Mouse (Mus musculus) layer of hippocampus, adult 11-12 months (tissue): ENCODE measurements around the gene Mettl13.

ENCODE experiments used
- DNase-seq: peaks from one replicate; pipeline ENCODE4 v3.0.0; 2022; ENCODE audit warnings: low spot score

Gene Mettl13

DNA sequence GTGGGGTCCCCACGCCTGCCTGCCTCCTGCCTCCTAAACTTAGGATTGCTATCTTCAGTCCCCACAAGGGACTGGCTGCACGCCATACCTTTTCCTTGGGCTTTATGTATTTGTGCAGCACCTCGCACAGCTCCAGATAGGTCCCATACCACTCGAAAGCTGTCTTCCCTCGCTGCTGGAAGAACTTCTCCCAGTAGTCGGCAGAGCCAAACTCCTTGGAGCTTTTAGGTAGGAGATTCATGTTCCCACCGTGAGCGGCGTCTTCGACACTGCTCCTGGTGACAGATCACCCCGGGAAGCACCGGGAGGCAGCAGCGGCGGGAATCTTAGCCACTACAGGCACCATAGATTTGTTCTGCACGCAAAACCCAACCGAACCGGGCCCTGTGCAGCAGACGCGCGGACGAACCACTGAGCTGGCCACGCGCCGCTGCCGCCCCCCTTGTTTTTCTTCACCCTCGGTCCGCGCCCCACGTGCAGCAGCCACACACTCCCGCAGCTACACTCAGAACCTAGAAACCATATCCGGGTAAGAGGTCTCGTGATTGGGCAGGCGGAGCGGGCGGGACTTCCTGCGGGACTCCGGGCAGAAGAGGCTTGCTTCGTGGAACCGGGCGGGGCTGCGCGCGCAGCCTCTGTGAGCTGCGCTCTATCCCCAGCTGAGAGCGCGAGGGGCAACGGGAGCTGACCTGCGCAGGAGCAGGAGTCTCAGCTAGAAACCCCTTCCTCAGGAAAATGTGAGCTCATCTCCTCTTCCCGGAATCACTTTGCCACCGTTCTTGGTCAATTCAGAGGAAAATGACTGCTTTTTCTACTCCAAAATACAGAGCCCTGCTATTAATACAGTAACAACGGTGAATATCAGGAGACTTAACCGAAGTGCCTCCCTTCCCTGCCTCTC is at the start of gene Mettl13:
Mettl13 (minus strand) TSS at position 536 of the 901 bp plus-strand sequence.
- peak; percentile 89 for DNase-seq

DNA sequence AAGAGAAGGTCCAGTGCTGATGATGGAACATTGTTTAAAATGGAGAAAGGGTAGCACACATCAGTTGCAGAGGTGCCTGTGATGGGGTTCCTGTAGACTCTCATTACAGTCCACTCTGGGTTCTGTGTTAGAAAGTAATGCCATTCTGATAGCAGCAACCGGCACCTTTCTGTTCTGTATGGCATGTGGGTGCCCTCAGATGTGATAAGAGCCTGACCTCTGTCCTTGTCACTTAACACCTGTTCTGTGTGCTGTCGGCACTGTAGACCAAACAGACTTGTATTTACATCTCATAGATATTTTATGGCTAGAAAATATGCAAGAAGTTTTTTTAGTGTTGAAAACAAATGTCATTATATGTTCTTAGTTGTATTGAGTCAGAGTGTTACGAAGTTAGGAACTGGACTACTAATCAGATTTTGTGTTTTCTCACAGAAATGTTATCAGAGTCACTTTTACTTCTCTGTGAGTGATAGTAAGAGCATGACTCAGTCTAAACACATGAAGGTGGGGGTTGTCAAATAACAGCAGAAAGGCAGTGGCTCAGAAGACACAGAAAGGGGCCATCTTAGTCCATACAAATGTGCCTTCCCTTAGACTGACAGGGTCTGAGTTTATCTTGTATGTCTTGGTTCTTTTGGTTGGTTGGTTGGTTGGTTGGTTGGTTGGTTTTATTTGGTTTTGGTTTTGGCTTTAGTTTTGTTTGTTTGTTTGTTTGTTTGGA is 49.2 kb upstream of the Mettl13 start:
- DNase-seq = no peak

DNA sequence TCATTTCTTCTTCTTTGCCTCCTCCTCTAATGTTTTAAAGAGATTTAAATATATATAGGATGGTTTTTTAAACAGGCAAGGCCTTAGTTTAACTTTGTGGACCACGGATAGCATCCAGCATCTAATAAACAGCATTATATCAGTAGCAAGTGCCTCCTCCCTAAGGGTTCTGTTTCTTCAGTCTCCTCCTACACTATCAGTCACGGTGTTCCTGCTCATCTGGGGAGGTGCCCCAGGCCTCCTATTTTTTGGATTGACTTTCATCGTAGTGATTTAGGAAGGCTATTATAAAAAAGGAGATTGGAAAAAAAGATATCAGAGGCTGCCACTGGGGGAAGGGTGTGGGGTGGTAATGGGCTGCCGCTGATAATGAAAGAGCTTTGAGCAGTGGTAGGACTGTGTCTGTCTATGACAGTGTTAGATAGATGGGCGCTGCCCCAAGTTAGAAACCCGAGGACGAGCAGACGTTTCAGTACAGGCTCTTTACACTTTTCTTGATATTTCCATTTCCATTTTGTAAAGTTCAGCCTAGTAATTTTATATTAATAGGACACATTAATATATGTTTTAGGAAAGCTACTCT is 42.2 kb upstream of the Mettl13 start:
- DNase-seq = no peak

DNA sequence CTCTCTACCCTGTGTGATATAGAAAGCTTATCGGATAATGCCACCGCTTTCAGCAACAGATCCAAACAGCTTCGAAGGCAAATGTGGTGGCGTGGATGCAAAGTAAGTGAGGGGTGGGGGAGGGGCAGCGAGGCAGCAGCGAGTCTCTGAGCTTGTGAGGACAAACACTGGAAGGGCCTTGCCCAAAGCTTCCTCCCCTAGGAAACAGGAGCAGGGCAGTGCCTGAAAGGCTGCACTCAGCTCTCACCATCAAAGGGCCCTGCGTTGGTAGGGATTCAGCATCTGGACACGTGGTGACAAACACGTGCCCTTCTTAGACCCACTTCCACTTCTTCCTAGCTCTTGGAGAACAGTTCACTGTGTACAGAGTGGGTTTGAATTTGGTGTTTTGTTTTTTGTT is 41.1 kb upstream of the Mettl13 start:
- no peak for DNase-seq

DNA sequence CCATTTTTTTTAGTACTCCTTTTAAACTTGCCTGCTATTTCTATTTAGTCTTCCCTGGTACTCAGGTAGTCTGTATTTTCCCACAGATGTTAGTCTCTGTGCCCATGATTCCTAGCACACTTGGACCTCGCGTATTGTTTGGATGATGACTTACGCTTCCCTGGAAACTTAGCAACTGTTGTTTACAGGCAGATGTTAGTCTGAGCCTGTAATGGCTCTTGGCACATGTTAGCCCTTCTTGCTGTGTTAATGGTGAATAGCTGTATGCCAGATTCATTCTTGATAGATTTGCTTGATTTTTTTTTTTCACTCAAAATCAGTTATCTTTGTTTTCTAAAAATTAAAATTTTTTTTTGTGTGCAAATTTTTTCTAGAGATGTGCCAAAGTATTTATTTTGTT is 40.3 kb upstream of the Mettl13 start:
- no peak for DNase-seq

DNA sequence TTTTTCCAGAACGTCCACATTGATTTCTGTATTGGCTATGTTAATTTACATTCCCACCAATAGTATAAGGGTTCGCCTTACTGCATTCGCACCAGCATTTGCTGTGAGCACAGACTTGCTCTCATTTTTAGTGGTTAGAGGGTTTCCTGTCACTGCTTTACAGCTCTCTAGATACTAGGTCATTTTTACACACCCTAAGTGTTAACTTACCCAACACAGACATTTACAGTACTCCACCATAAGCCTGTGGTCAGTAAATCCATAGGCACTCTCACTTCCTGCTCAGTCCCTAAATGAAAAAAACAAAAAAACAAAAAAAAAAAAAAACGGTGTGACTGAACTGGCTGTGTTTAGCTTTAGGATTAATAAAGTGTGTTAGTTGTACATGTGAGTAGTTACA is 37.9 kb upstream of the Mettl13 start:
- no peak for DNase-seq

DNA sequence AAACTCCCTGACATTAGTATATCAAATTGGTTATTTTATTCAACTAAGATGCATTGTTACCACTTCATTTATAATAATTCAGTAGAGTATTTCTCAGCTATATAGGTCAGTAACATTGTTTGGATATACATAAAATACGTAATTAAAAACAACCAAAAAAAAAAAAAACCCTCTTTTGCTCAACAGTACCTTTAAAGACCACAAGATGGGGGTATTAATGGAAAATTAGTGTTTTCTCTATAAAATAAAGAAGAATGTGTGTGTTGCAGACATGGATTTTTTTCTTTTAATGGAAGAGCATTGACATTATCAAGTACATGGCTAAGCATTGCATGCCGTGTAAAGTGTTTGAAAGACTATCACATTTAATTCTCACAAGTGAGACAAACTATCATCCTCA is 34.5 kb upstream of the Mettl13 start:
- DNase-seq = no peak

DNA sequence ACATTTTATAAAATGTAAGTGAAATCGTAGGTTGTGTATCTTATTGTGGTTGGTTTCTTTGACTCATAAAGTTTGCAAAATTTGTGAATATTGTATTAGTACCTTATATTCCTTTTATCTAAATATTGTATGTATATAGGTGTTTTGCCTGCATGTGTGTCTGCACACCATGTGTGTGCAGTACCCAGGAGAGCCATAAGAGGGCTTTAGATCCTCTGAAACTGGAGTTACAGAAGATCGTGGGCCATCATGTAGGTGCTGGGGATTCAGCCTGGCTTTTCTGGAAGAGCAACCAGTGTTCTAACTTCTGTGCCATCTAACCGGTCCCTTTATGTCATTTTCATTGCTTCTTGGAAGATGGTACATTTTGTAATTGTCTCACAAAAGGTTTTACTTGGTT is 26.7 kb upstream of the Mettl13 start:
- no peak for DNase-seq

DNA sequence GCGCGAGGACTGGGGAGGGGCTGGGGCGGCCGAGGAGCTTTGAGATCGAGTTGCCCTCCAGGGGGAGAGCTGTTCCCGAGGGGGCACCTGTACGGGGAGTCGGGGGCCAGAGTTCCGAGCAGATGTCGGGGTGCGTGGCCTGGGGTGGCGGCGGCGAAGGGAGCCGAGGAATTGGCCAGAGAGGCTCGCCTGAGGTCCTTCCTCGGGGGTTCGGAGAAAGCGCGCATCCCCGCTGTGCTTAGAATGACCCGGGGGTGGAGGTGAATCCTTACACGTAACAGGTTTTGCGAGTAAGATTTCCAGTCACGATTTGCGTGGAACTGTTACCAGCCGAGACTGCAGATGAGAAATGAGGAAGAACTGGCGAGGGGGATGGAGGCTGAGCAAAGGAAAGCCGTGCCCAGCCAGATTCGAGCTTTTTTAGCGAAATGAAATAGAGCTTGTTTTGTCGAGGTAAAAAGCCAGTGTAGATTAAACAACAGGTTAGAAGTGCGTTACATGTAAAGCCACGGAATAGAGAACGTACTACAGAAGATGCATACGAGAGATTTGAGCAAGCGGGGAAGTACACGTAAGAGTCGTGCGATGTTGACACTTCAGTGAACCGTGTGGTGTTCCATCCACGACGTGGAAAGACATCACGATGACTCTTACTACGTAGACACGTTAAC is 22.7 kb upstream of the Mettl13 start:
- peak; percentile 45 for DNase-seq

DNA sequence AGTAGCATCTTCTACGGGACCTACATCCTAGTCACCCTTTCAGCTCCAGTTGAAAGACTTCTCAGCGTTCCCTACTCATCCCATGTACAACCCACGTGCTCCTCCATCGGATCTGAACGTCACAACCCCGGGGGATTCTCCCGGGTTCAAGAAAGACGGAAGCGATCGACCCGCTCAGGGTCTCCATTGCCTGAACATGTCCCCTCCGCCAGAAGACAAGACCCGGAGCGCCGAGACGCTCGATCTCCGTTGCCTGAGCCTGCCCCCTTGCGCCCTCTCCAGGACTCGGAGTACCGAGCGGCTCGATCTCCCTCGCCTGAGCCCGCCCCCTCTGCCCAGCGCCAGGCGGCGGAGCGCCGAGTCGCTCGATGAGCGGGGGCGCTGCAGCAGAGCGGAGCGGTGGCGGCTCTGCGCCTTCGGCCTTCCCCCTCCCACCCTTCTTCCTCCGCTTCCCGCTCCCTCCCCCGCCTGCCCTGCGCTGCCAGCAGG is 22.0 kb upstream of the Mettl13 start, which contains the start of gene Vamp4:
Vamp4 (plus strand) TSS at position 256 of the 489 bp plus-strand sequence.
- peak; percentile 89 for DNase-seq

DNA sequence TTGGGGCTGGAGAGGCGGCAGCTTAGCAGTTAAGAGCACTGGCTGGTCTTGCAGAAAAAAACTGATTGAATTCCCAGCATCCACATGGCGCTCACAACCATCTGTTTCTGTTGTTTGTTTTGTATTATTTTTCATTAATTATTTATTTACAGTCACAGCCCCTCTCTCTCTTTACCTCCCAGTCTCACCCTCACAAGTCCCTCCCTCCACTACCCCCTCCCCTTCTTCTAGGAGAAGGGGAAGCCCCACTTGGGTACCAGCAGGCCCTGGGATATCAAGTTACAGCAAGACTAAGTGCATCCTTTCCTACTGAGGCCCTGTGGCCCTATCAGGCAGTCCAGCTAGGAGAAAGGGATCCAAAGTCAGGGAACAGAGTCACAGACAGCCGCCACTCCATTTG is 19.0 kb upstream of the Mettl13 start:
- DNase-seq = no peak

DNA sequence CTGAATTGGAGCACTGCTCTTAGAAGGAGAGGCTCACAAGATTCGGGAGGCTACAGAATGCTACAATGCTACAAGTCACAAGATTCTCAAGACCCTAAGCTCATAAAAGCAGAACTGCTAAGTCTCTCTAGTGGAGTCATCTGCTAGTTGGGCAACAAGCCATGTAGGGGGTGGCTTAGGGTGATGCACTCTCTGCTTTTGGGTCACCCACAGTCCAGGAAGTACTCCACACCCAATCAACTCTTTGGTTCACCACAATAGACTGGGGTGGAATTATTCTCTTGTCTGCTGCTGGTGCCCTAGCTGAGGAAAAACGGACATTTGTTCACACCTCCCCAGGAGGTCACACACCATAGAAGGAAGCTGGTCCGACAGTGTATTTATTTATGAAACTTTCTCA is 16.6 kb upstream of the Mettl13 start:
- no peak for DNase-seq

DNA sequence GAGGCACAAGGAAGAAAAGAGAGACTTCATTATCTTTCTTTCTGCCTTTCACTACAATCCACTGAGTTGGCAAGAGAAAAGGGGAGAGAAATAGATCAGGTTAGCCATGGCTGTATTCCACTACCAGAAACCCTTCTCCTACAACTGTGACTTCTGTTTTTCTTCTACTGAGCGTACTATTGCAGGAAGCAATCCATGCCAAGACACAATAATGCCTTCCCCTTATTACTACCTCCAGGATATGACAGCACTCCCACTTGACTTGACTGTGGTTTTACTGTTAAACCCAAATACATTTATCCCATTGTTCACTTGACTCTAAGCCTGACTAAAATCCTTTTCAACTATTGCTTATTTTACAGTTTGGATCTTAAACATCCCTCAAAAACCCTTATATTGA is 14.9 kb upstream of the Mettl13 start:
- DNase-seq = no peak

DNA sequence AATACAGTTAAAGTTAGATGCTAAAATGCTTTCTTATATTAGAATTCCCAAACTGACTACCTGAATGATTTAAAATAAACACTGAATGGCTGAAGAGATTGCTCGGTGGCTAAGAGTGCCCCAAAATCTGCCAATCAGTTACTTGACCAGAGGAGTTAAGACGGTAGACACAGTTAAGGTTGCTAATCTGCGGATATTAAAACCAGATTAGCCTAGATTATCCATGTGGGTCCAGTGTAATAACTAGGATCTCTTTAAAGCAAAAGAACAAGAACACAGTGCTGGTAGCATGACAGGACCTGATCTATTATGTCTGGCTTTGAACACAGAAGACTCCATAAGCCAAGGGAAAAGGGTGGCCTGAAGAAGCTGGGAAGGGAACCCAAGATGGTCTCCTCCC is 5.8 kb upstream of the Mettl13 start:
- DNase-seq = no peak

DNA sequence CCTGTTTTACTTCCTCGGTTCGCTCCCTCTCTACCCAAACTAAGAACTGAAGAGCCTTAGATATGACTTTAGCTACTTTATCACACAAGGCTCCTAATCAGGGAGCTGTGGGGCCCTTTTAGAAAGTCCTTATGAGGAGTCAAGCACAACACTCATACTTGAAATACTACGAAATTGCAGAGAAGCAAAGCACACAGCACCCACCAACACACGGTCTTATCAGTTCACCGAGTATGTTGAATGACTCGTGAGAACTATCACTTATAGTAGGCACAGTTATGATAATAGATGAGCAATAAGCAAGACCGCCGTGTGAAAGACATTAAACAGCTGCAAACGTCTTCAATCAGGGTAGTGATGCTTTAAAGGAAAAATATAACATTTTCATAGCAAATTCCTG is 4.6 kb upstream of the Mettl13 start:
- DNase-seq = no peak

DNA sequence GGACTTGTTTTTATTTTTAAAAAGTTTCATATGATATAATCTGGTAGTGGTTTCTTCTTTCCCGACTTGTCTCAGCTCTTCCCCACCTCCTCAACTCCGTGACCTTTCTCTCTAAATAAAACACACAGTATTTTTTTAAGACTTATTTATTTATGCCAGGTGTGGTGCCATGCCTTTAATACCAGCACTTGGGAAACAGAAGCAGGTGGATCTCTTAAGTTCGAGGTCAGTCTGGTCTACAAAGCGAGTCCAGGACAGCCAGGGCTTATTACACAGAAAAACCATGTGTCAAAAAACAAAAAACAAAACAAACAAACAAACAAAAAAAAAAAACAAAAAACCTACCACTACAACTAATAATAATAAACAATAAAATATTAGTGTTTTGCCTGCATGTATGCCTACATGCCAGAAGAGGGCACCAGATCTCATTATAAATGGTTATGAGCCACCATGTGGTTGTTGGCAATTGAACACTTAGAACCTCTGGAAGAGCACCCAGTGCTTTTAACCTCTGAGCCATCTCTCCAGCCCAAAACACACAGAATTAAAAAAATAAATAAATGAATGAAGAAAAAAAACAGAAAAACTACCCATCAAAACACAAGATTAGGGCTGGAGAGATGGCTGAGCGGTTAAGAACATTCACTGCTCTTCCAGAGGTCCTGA is 1.4 kb upstream of the Mettl13 start:
- no peak for DNase-seq

DNA sequence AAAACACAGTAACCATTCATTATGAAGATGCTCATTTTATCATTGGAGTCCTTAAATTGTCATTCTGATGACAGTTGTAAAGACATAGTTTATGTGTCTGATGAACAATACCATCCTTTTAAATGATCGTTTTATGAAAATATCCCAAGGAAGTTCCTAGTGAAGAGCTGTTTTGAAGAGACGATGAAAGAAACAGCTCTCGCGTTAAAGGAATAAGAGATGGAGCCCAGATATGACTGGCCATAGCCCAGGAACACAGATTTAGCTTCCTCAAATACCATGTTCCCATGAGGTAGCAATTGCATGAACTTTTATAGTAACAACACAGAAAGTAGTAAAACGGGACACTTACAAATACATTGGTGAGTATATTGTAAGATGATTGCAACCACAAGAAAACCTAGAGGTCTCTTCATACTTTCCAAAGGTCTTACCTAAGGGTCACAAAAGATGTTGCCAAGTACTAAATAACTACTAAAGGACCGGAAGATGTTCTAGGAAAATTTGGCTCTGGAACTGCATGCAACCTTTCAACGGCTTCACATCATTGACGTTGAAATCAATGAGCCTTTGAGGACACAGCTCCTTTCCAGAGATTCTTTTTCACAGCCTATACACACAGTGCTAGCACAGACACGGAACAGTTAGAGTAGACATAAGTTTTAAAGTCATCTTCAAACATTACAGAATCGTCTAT is 714 bp upstream of the Mettl13 start:
- no peak for DNase-seq

DNA sequence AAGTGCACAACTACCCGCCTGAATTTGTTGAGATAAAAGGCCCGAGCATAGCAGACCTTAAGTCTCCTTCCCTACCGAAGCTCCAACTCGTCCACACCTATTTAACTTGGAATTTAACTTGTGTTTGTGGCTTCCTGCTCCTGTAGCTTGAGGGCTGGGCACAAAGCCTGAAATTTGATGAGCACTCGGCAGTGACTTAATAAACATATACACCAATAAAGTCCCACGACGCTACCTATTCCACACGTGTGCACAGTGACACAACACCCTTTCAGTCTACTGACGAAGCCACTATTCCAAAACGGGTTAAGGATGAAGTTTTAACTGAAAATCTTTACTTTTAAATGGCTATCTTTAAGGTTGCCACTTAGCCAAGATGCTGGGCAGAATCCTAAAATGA is 744 bp downstream of the Mettl13 start:
- no peak for DNase-seq

DNA sequence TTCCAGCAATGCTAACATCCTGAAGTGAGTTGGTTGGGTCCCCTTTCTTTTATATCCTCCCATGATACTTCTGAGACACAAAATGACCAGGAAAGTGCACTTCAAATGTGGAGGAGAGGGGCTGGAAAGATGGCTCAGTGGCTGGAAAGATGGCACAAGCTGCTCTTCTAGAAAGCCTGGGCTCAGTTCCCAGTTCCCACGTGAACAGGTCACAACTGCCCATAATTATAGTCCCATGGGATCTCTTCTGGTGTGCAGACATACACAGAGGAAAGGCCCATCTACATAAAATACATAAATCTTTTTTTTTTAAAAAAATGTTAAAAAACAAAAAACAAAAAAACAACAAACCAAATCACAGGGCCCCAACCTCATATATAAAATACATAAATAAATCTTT is 5.1 kb downstream of the Mettl13 start:
- DNase-seq = no peak

DNA sequence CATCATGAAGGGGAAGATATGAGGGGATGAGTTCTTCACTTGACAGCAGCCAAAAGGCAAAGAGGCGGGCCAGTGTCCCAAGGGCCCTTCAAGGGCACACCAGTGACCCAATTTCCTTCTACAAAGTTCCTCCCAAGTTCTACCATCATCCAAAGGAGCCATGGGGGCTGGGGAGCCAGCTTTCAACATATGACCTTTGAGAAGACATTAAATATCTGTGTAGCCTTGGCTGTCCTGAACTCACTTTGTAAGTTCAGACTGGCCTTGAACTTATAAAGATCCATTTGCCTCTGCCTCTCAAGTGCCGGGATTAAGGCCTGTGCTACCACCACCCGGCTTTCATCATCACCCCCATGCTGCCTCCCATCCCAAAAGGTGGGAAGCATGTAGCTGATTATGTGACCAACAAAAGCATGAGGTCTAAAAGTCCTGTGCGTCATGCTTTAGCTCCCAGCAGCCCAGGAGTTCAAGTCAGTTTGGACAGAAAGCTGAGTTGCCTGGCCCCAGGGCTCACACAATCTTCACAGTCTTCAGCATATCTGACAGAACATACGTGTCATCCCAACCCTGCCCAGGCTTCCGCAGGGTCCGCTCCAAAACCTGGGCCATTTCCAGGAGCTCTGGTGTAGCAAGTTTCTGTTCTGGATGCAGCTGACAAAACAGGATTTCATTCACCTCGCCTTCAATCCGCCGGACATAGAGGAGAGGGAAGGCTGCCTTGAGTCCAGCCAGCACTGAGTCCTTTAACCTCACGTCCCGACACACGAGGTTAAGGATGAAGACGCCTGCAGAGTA is 14.4 kb downstream of the Mettl13 start:
- no peak for DNase-seq
